Mouse (Mus musculus): ENCODE measurements around the gene Aldh18a1.
"Not testable (repeated sequence)": the region's sequence is repeated elsewhere in the genome, so short reads cannot be mapped to it uniquely, and the experiment has no call there.

The Aldh18a1 gene

GRCm38 (mm10) chr19:40586908-40587307 is 1.4 kb downstream of the Aldh18a1 start:
- no peak for DNase-seq (ENCODE audit: low spot score in 2 of 2)

- DNase-seq (ENCODE audit: low spot score in 2 of 2): no peak
Measured at GRCm38 (mm10) chr19:40581662-40582061, 6.6 kb downstream of the Aldh18a1 start.

- DNase-seq (ENCODE audit: low spot score in 2 of 2): no peak
Measured at GRCm38 (mm10) chr19:40580902-40581301, 7.4 kb downstream of the Aldh18a1 start.

- DNase-seq (ENCODE audit: low spot score in 2 of 2): no peak
Measured at GRCm38 (mm10) chr19:40575438-40575837, 12.8 kb downstream of the Aldh18a1 start.

- DNase-seq (ENCODE audit: low spot score in 2 of 2): no peak
Measured at GRCm38 (mm10) chr19:40570726-40571125, 17.5 kb downstream of the Aldh18a1 start.

- no peak for DNase-seq (ENCODE audit: low spot score in 2 of 2)
Measured at GRCm38 (mm10) chr19:40567616-40568015, 20.6 kb downstream of the Aldh18a1 start.

- DNase-seq (ENCODE audit: low spot score in 2 of 2): no peak
Measured at GRCm38 (mm10) chr19:40563880-40564645, 24.2 kb downstream of the Aldh18a1 start.

GRCm38 (mm10) chr19:40561521-40561920 is 26.7 kb downstream of the Aldh18a1 start:
- not testable (repeated sequence) for DNase-seq (ENCODE audit: low spot score in 2 of 2)

- DNase-seq (ENCODE audit: low spot score in 2 of 2): no peak
Measured at GRCm38 (mm10) chr19:40556029-40556428, 32.2 kb downstream of the Aldh18a1 start.

- DNase-seq (ENCODE audit: low spot score in 2 of 2): no peak
Measured at GRCm38 (mm10) chr19:40555136-40555535, 33.1 kb downstream of the Aldh18a1 start.

- no peak for DNase-seq (ENCODE audit: low spot score in 2 of 2)
Measured at GRCm38 (mm10) chr19:40554343-40554742, 33.9 kb downstream of the Aldh18a1 start.

GRCm38 (mm10) chr19:40553849-40554248 is 34.4 kb downstream of the Aldh18a1 start:
- no peak for DNase-seq (ENCODE audit: low spot score in 2 of 2)

- DNase-seq (ENCODE audit: low spot score in 2 of 2): no peak
Measured at GRCm38 (mm10) chr19:40553014-40553789, 35.1 kb downstream of the Aldh18a1 start.

- DNase-seq (ENCODE audit: low spot score in 2 of 2): no peak
Measured at GRCm38 (mm10) chr19:40549516-40550135, 38.6 kb downstream of the Aldh18a1 start.

- DNase-seq (ENCODE audit: low spot score in 2 of 2): no peak
Measured at GRCm38 (mm10) chr19:40548796-40549515, 39.3 kb downstream of the Aldh18a1 start.

- no peak for DNase-seq (ENCODE audit: low spot score in 2 of 2)
Measured at GRCm38 (mm10) chr19:40548386-40548785, 39.9 kb downstream of the Aldh18a1 start.

GRCm38 (mm10) chr19:40544856-40545255 is 43.4 kb downstream of the Aldh18a1 start:
- peak; percentile 19 to 66 for DNase-seq (ENCODE audit: low spot score in 2 of 2)

GRCm38 (mm10) chr19:40542776-40543175 is 45.5 kb downstream of the Aldh18a1 start:
- DNase-seq (ENCODE audit: low spot score in 2 of 2): no peak

- no peak for DNase-seq (ENCODE audit: low spot score in 2 of 2)
Measured at GRCm38 (mm10) chr19:40536526-40536925, 51.7 kb downstream of the Aldh18a1 start.

GRCm38 (mm10) chr19:40532525-40532924 is 55.7 kb downstream of the Aldh18a1 start:
- DNase-seq (ENCODE audit: low spot score in 2 of 2): no peak

GRCm38 (mm10) chr19:40530323-40530722 is 57.9 kb downstream of the Aldh18a1 start:
- no peak for DNase-seq (ENCODE audit: low spot score in 2 of 2)

- DNase-seq (ENCODE audit: low spot score in 2 of 2): no peak
Measured at GRCm38 (mm10) chr19:40528254-40528653, 60.0 kb downstream of the Aldh18a1 start.

Data from thymus, postnatal 10 days (tissue).